Mouse (Mus musculus): ENCODE results near the gene Gm9732. TPM values are rescaled to one million over a fixed set of nuclear protein-coding genes. Genes with fewer than 3 reads are reported as not detected.
"Not testable (repeated sequence)": the region's sequence is repeated elsewhere in the genome, so short reads cannot be mapped to it uniquely, and the experiment has no call there.

Gene Gm9732
- polyA plus RNA-seq, 1 experiment from 2014 or later: not detected

GRCm38 (mm10) chr14:43278146-43278545 is 3.3 kb downstream of the Gm9732 start:
- not testable (repeated sequence) for H3K27me3 ChIP-seq (ENCODE audit: low read depth, poor library complexity, severe bottlenecking); H3K9me3 ChIP-seq (replicated peaks); DNase-seq (ENCODE audit: low spot score); H3K4me3 ChIP-seq; H3K36me3 ChIP-seq; H3K4me1 ChIP-seq; H3K27ac ChIP-seq
- WGBS: 77% methylated on average over 4 of the region's 4 CpGs

- H3K9me3 ChIP-seq (replicated peaks); H3K27me3 ChIP-seq (ENCODE audit: low read depth, poor library complexity, severe bottlenecking); H3K27ac ChIP-seq; H3K36me3 ChIP-seq; H3K4me3 ChIP-seq; H3K4me1 ChIP-seq: not testable (repeated sequence)
- DNase-seq (ENCODE audit: low spot score): peak; percentile 14
- WGBS: 94% methylated on average over 3 of the region's 3 CpGs
These were observed 3.8 kb downstream of the Gm9732 start for GRCm38 (mm10) chr14:43278681-43279080.

DNA sequence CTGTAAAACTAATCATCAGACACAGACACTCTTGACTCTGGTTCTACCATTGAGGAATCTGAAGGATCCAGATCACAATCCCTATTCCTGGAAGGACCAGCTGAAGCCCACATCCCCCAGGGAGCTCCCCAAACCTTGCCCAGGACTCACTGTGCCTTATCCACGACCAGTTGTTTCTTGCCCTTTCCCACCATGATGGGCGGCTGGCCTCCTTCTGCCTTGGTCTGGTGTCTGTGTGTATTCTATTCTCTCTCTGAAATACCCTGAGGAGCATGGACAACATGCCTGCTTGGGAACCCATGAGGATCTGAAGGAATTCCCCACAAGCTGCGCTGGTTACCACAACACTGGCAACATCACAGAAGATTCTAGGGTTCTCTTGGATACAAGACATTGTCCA is 18.7 kb downstream of the Gm9732 start, which contains the start of gene Gm8127:
TSS of gene Gm8127 (minus strand) at position 330 of the 400 bp plus-strand sequence.
- 96% methylated on average over 3 of the region's 3 CpGs for WGBS
- H3K4me3 ChIP-seq; H3K9me3 ChIP-seq (replicated peaks); H3K27me3 ChIP-seq (ENCODE audit: low read depth, poor library complexity, severe bottlenecking); H3K4me1 ChIP-seq; H3K36me3 ChIP-seq; H3K27ac ChIP-seq: not testable (repeated sequence)
- DNase-seq (ENCODE audit: low spot score): peak; percentile 10

DNA sequence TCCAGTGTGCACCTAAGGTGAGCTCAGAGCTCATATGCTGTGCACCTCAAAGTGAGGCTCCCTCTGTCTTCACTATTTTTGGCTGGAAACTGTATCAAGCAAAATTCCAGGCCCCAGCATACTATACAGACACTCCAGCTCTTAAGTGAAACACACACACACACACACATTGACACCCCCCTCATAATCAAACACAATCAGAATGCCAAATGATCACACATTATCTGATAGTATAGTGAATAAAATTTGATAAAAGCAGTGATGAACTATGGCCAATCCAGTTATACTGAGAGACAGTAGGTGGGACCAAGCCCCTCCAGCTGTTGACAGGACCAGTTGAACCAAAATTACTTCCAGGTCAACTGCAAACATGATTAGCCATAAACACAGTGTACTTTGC is 44.7 kb downstream of the Gm9732 start:
- H3K9me3 ChIP-seq (replicated peaks); H3K27ac ChIP-seq; H3K36me3 ChIP-seq; H3K27me3 ChIP-seq (ENCODE audit: low read depth, poor library complexity, severe bottlenecking); DNase-seq (ENCODE audit: low spot score); H3K4me3 ChIP-seq; H3K4me1 ChIP-seq: not testable (repeated sequence)

DNA sequence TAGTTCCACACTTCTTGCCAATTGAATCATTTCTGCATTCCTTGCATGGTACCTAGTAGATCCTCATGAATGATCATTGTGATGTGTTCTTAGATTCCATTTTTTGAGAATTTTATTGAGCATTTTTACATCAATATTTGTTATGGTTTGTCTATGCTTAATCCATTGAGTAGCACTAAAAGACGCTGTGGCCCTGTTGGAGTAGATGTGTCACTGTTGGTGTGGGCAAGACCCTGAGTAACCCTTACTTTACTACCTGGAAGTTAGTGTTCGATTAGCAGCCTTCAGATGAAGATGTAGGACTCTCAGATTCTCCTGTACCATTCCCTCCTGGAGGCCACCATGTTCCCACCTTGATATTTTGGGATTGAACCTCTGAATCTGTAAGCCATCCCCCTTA is 53.8 kb downstream of the Gm9732 start:
- 82% methylated on average over 2 of the region's 2 CpGs for WGBS
- not testable (repeated sequence) for H3K4me1 ChIP-seq; H3K36me3 ChIP-seq; H3K27ac ChIP-seq; H3K4me3 ChIP-seq; DNase-seq (ENCODE audit: low spot score); H3K9me3 ChIP-seq (replicated peaks); H3K27me3 ChIP-seq (ENCODE audit: low read depth, poor library complexity, severe bottlenecking)

DNA sequence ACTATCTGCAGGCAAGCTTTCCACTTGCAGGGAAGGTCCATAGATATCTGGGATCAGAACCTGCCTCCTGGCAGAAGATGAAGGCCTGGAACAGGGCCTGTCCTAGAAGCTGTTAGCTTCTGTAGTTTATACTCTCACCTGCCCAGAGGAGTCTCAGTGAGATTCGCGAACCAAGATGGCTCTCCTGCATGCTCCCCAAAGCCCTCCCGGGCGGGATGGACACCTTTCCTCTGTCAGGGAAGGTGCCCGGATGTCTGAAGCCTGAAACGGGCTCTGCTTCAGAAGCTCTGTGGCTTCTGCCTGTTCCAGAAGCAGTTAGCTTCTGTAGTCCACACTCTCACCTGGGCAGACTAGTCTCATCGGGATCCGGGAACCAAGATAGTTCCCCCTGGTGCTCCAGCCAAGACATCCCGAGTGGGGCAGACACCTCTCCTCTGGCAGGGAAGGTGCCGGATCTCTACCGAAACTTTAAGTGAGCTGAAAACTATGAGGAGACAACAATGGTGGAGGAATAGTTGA is 56.6 kb downstream of the Gm9732 start:
- H3K27ac ChIP-seq: not testable (repeated sequence)
- 93% methylated on average over 10 of the region's 11 CpGs for whole genome bisulfite sequencing

GRCm38 (mm10) chr14:43337646-43338045 is 62.8 kb downstream of the Gm9732 start:
- H3K4me3 ChIP-seq; H3K27ac ChIP-seq; H3K36me3 ChIP-seq; DNase-seq (ENCODE audit: low spot score); H3K27me3 ChIP-seq (ENCODE audit: low read depth, poor library complexity, severe bottlenecking); H3K4me1 ChIP-seq; H3K9me3 ChIP-seq (replicated peaks): not testable (repeated sequence)
- WGBS: 91% methylated on average over 1 of the region's 1 CpGs

More for the DNA sequence above, 56.6 kb downstream of the Gm9732 start:
- not testable (repeated sequence) for H3K4me1 ChIP-seq; H3K36me3 ChIP-seq; H3K27me3 ChIP-seq (ENCODE audit: low read depth, poor library complexity, severe bottlenecking); H3K9me3 ChIP-seq (replicated peaks); H3K4me3 ChIP-seq
- peak; percentile 15 for DNase-seq (ENCODE audit: low spot score)

DNA sequence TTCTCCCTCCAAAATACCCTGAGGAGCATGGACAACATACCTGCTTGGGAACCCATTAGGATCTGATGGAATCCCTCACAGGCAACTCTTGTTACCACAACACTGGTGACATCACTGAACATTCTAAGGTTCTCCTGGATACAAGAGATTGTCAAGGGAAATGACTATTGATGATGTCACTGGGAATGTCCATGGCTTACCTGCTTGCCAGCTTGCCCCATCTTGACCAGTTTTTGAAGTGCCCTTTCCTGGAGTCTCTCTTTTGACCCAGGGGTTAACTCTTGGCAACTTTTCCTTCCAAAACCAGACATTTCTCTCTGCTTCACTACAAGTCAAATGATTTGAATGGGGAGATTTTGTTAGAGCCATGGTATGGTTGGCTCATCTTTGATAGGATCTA is 72.9 kb downstream of the Gm9732 start, which contains the start of gene 1700001F09Rik:
TSS of gene 1700001F09Rik (minus strand) at position 101 of the 400 bp plus-strand sequence.
- not testable (repeated sequence) for H3K9me3 ChIP-seq (replicated peaks); H3K27ac ChIP-seq; H3K27me3 ChIP-seq (ENCODE audit: low read depth, poor library complexity, severe bottlenecking); H3K4me1 ChIP-seq; H3K4me3 ChIP-seq; H3K36me3 ChIP-seq; DNase-seq (ENCODE audit: low spot score)

DNA sequence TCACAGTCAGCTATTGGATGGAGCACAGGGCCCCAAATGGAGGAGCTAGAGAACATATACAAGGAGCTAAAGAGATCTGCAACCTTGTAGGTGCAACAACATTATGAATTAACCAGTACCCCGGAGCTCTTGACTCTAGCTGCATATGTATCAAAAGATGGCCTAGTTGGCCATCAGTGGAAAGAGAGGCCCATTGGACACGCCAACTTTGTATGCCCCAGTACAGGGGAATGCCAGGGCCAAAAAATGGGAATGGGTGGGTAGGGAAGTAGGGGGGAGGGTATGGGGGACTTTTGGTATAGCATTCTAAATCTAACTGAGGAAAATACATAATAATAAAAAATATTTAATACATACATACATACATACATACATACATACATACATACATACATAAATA is 78.1 kb downstream of the Gm9732 start:
- H3K36me3 ChIP-seq; H3K27me3 ChIP-seq (ENCODE audit: low read depth, poor library complexity, severe bottlenecking); H3K9me3 ChIP-seq (replicated peaks); H3K27ac ChIP-seq; H3K4me1 ChIP-seq; DNase-seq (ENCODE audit: low spot score); H3K4me3 ChIP-seq: not testable (repeated sequence)
- 91% methylated on average over 2 of the region's 2 CpGs for WGBS

Other genes with a start within 250 kb of the Gm9732 start
- not detected in 2 replicates for gene Gm8094, start 198.4 kb upstream of the Gm9732 start, polyA plus RNA-seq (2016; fragmentation: Nextera tagmentation; extraction: Ambion mirVana)
- not detected in 2 replicates for gene Gm8104, start 174.4 kb upstream of the Gm9732 start, polyA plus RNA-seq (2016; fragmentation: Nextera tagmentation; extraction: Ambion mirVana)
- gene Gm7233, start 95.2 kb upstream of the Gm9732 start, polyA plus RNA-seq (2016; fragmentation: Nextera tagmentation; extraction: Ambion mirVana): 0.10 TPM in 1 of 2 replicates, not detected in the other
- not detected in 2 replicates for gene Gm8122, start 39.7 kb upstream of the Gm9732 start, polyA plus RNA-seq (2016; fragmentation: Nextera tagmentation; extraction: Ambion mirVana)
- gene Gm8126, start 16.4 kb upstream of the Gm9732 start, polyA plus RNA-seq (2016; fragmentation: Nextera tagmentation; extraction: Ambion mirVana): not detected in 2 replicates
- gene Gm8127, start 18.8 kb downstream of the Gm9732 start, polyA plus RNA-seq (2016; fragmentation: Nextera tagmentation; extraction: Ambion mirVana): not detected in 2 replicates
- gene 1700001F09Rik, start 72.8 kb downstream of the Gm9732 start, polyA plus RNA-seq (2016; fragmentation: Nextera tagmentation; extraction: Ambion mirVana): not detected in 2 replicates
- not detected in 2 replicates for gene Gm8138, start 141.3 kb downstream of the Gm9732 start, polyA plus RNA-seq (2016; fragmentation: Nextera tagmentation; extraction: Ambion mirVana)